Mouse (Mus musculus) liver, postnatal 0 days (tissue): ENCODE data around the gene Ptpn9.

Source experiments
- CTCF ChIP-seq: sonication (generic); IDR thresholded peaks from 2 replicates; pipeline ENCODE4 v1.5.1; 2016; ENCODE audit warnings: antibody characterized with exemption, low read depth
- EP300 ChIP-seq: IDR thresholded peaks from 2 replicates; pipeline ENCODE4 v1.6.1; 2016; ENCODE audit warnings: antibody characterized with exemption, low read depth, mild to moderate bottlenecking

DNA sequence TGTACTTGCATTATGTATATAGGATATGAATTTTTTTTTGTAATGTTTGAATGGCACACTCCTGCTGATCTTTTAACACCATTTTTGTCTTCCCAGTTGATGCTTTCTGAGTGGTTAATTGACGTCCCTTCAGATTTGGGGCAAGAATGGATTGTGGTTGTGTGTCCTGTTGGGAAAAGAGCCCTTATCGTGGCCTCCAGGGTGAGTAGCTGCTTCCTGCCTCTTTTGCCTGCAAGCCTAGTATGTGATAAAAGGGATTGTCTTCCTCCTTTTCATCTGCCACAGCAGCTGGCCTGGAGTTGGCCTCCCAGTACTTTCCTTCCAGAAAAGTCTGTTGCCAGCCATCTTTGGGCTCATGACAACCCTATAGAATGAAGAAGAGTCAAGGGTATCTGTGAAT, 24.6 kb upstream of the Ptpn9 start:
- TF ChIP-seq CTCF (no peak), EP300 (no peak)
